Mouse (Mus musculus) v-Abl transformed pro-B cells (cell line): ENCODE measurements around the gene Gm28230.

Experiments used
- in situ Hi-C, 2 experiments: fragments of 400-800 bp; cut with MboI; formaldehyde crosslinking; loops; one replicate each; pipeline ENCODE4 v1.15.1; 2025; ENCODE audit not compliant: unreplicated experiment in 2 of 2

The Gm28230 gene

GRCm38 (mm10) chr2:74714881-74715280 lies 11.6 kb upstream of the Gm28230 start:
- in situ Hi-C loops: loop anchor here (5.0 to 25.0 kb wide), 7 partner anchors 247 to 1247 kb away; no protein-coding TSS in a partner anchor

- in situ Hi-C loops: loop anchor here (5.0 to 25.0 kb wide), 7 partner anchors 247 to 1247 kb away; no protein-coding TSS in a partner anchor
These were observed 10.9 kb upstream of the Gm28230 start for GRCm38 (mm10) chr2:74715504-74716241.

GRCm38 (mm10) chr2:74720384-74720783 lies 6.1 kb upstream of the Gm28230 start:
- in situ Hi-C loops: loop anchor here (25.0 kb wide), 4 partner anchors 342 to 1242 kb away; no protein-coding TSS in a partner anchor

GRCm38 (mm10) chr2:74720955-74721491 lies 5.5 kb upstream of the Gm28230 start:
- in situ Hi-C loops: loop anchor here (25.0 kb wide), 4 partner anchors 341 to 1241 kb away; no protein-coding TSS in a partner anchor

GRCm38 (mm10) chr2:74721882-74722281 lies 4.6 kb upstream of the Gm28230 start:
- in situ Hi-C loops: loop anchor here (25.0 kb wide), 4 partner anchors 340 to 1240 kb away; no protein-coding TSS in a partner anchor

GRCm38 (mm10) chr2:74722949-74723348 lies 3.6 kb upstream of the Gm28230 start:
- in situ Hi-C loops: loop anchor here (25.0 kb wide), 4 partner anchors 339 to 1239 kb away; no protein-coding TSS in a partner anchor

- in situ Hi-C loops: loop anchor here (25.0 kb wide), 5 partner anchors 338 to 1288 kb away; no protein-coding TSS in a partner anchor
These were observed 2.1 kb upstream of the Gm28230 start for GRCm38 (mm10) chr2:74724244-74725015.

GRCm38 (mm10) chr2:74725171-74725570 lies 1.4 kb upstream of the Gm28230 start:
- in situ Hi-C loops: loop anchor here in 1 of 2 experiments (25.0 kb wide), 1 partner anchor 1287 kb away; no protein-coding TSS in a partner anchor

GRCm38 (mm10) chr2:74726973-74727639 lies 578 bp downstream of the Gm28230 start:
- in situ Hi-C loops: loop anchor here in 1 of 2 experiments (25.0 kb wide), 1 partner anchor 1285 kb away; no protein-coding TSS in a partner anchor

GRCm38 (mm10) chr2:74727640-74728302 lies 1.2 kb downstream of the Gm28230 start:
- in situ Hi-C loops: loop anchor here in 1 of 2 experiments (25.0 kb wide), 1 partner anchor 1285 kb away; no protein-coding TSS in a partner anchor

- in situ Hi-C loops: loop anchor here in 1 of 2 experiments (25.0 kb wide), 1 partner anchor 1284 kb away; no protein-coding TSS in a partner anchor
These were observed 1.8 kb downstream of the Gm28230 start for GRCm38 (mm10) chr2:74728303-74728680.

- in situ Hi-C loops: loop anchor here in 1 of 2 experiments (25.0 kb wide), 1 partner anchor 1282 kb away; no protein-coding TSS in a partner anchor
These were observed 3.8 kb downstream of the Gm28230 start for GRCm38 (mm10) chr2:74730331-74730730.

GRCm38 (mm10) chr2:74731055-74731454 lies 4.5 kb downstream of the Gm28230 start:
- in situ Hi-C loops: loop anchor here in 1 of 2 experiments (25.0 kb wide), 1 partner anchor 1281 kb away; no protein-coding TSS in a partner anchor

- in situ Hi-C loops: loop anchor here in 1 of 2 experiments (25.0 kb wide), 1 partner anchor 1280 kb away; no protein-coding TSS in a partner anchor
These were observed 5.4 kb downstream of the Gm28230 start for GRCm38 (mm10) chr2:74731799-74732512.

- in situ Hi-C loops: loop anchor here in 1 of 2 experiments (25.0 kb wide), 1 partner anchor 1280 kb away; no protein-coding TSS in a partner anchor
These were observed 6.2 kb downstream of the Gm28230 start for GRCm38 (mm10) chr2:74732513-74733316.

GRCm38 (mm10) chr2:74733317-74733661 lies 6.8 kb downstream of the Gm28230 start:
- in situ Hi-C loops: loop anchor here in 1 of 2 experiments (25.0 kb wide), 1 partner anchor 1279 kb away; no protein-coding TSS in a partner anchor

- in situ Hi-C loops: loop anchor here in 1 of 2 experiments (25.0 kb wide), 1 partner anchor 1279 kb away; no protein-coding TSS in a partner anchor
These were observed 7.2 kb downstream of the Gm28230 start for GRCm38 (mm10) chr2:74733765-74734164.
